Mouse (Mus musculus) limb, embryonic 14.5 days (tissue): ENCODE results near the gene St3gal5. TPM values are rescaled to one million over a fixed set of nuclear protein-coding genes. Genes with fewer than 3 reads are reported as not detected.
A peak's percentile ranks its signal among the peaks of the same experiment; 100 is the strongest.

ENCODE experiments used
- ATAC-seq: fragments of 200-750 bp; cut with Nextera tagmentation; 2 replicates; pipeline ENCODE4 v1.8.0; 2017; ENCODE audit warnings: low read depth, moderate number of reproducible peaks, moderate TSS enrichment; ENCODE audit not compliant: low FRiP score
- DNase-seq: peaks from one replicate; pipeline ENCODE4 v3.0.0-alpha.2; 2015; ENCODE audit warnings: low spot score
- H3K27ac ChIP-seq: fragments of 300-500 bp; sonication (generic); replicated peaks from 2 replicates; pipeline ENCODE4 v1.5.1; 2014; ENCODE audit warnings: low read depth, mild to moderate bottlenecking, low read length, moderate library complexity, mixed read lengths
- H3K27me3 ChIP-seq: fragments of 300-500 bp; sonication (generic); 2 replicates; pipeline ENCODE4 v1.6.1; 2014; ENCODE audit warnings: low read length, mixed read lengths; ENCODE audit not compliant: control insufficient read depth, insufficient read depth
- H3K36me3 ChIP-seq: fragments of 300-500 bp; sonication (generic); 2 replicates; pipeline ENCODE4 v1.6.1; 2014; ENCODE audit warnings: mild to moderate bottlenecking, low read length, moderate library complexity, mixed read lengths; ENCODE audit not compliant: control insufficient read depth, insufficient read depth
- H3K4me1 ChIP-seq: fragments of 300-500 bp; sonication (generic); 2 replicates; pipeline ENCODE4 v1.6.1; 2014; ENCODE audit warnings: antibody characterized with exemption, low read length, mixed read lengths; ENCODE audit not compliant: control insufficient read depth, insufficient read depth
- H3K4me2 ChIP-seq: fragments of 300-500 bp; sonication (generic); replicated peaks from 2 replicates; pipeline ENCODE4 v1.6.1; 2014; ENCODE audit warnings: low read depth, mild to moderate bottlenecking, low read length, moderate library complexity; ENCODE audit not compliant: severe bottlenecking
- H3K4me3 ChIP-seq: fragments of 300-500 bp; sonication (generic); replicated peaks from 2 replicates; pipeline ENCODE4 v1.5.1; 2014; ENCODE audit warnings: low read length
- H3K9ac ChIP-seq: fragments of 300-500 bp; sonication (generic); 2 replicates; pipeline ENCODE4 v1.6.1; 2014; ENCODE audit warnings: mild to moderate bottlenecking, low read depth, low read length, moderate library complexity; ENCODE audit not compliant: severe bottlenecking
- H3K9me3 ChIP-seq: fragments of 300-500 bp; sonication (generic); 2 replicates; pipeline ENCODE4 v1.6.1; 2016; ENCODE audit warnings: low read length; ENCODE audit not compliant: control insufficient read depth
- POLR2A ChIP-seq: fragments of 200-500 bp; IDR thresholded peaks from 2 replicates; pipeline ENCODE4 v1.8.0; 2012; ENCODE audit warnings: inconsistent platforms, mild to moderate bottlenecking, moderate library complexity, borderline replicate concordance; ENCODE audit not compliant: insufficient read depth, insufficient read length; ENCODE audit errors: extremely low read depth
- WGBS: fragments of 180-500 bp; shearing (Covaris S2); extraction: QIAGEN DNeasy Blood & Tissue Kit; methylation state at CpG from one replicate; pipeline ENCODE4 v1.1.7; 2014; 5-methylcytosine and 5-hydroxymethylcytosine counted together
- polyA plus RNA-seq, 2 experiments: library from polyadenylated mRNA; depleted of rRNA in 1 of 2; stranded (reverse) in 1 of 2; unstranded in 1 of 2; fragments of >200 nt; fragmentation: Nextera tagmentation in 1 of 2; extraction: Ambion mirVana in 1 of 2; gene quantifications; 2 replicates each; pipeline versions ENCODE4 v1.2.1 to v1.2.3; 2012 to 2014

Gene St3gal5
- polyA plus RNA-seq, 2 experiments = 26.1 to 30.3 TPM

DNA sequence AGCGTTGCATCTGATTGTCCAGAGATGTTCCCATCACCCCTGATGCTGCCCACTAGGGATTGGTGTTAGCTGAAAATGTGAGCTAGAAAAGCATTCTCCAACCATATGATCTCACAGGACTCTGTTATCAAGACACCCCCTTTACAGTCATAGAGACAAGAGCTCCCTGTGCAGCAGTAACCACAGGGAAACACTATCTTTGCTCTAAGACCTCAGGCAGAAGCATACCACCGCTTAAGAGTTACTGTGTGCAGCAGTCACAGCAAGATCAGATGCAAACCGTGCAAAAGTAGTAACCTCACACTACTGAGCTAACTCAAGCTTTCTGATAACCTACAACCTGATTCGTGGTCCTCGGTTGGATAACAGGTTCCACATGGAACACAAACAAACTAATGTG, 10.0 kb upstream of the St3gal5 start:
- DNase-seq = no peak
- Histone ChIP-seq H3K4me2 (no peak overlapping the region), H3K27ac (no peak overlapping the region), H3K36me3 (no peaks in the 10 kb centered on the region), H3K4me1 (peaks cover 4% of the 10 kb centered on the region; the same call in 1 of the 2 replicates), H3K27me3 (no peaks in the 10 kb centered on the region), H3K4me3 (no peak overlapping the region), H3K9ac (no peak overlapping the region), H3K9me3 (no peaks in the 10 kb centered on the region)
- 81% methylated on average over 5 of the region's 5 CpGs for whole genome bisulfite sequencing
- ATAC-seq = no peak
- no peak for TF ChIP-seq POLR2A

DNA sequence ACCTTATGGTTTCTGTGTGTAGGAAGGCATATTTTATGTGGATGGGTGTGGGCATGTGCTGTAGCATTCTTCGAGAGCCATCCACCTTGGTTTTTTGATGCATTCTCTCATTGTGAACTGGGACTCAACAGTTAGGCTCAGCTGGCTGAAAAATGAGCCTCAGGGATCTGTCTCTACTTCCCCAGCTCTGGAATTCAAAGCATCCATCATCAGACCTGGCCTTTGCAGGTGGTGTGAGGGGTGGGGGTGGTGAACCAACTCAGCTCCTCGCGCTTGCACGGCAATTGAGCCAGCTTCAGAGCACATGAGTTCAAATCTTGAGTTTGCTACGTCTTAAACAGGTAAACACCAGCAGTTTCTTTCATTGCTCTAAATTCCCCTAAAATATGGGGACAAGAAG, 7.5 kb upstream of the St3gal5 start:
- H3K4me3 ChIP-seq = no peak overlapping the region
- no peak overlapping the region for H3K9ac ChIP-seq
- no peaks in the 10 kb centered on the region for H3K9me3 ChIP-seq
- H3K36me3 ChIP-seq = no peaks in the 10 kb centered on the region
- no peak overlapping the region for H3K27ac ChIP-seq
- no peak for DNase-seq
- no peak overlapping the region for H3K4me2 ChIP-seq
- whole genome bisulfite sequencing = 66% methylated on average over 5 of the region's 5 CpGs
- no peak for TF ChIP-seq POLR2A
- ATAC-seq = no peak
- peaks cover 4% of the 10 kb centered on the region; the same call in 1 of the 2 replicates for H3K4me1 ChIP-seq
- H3K27me3 ChIP-seq = no peaks in the 10 kb centered on the region

DNA sequence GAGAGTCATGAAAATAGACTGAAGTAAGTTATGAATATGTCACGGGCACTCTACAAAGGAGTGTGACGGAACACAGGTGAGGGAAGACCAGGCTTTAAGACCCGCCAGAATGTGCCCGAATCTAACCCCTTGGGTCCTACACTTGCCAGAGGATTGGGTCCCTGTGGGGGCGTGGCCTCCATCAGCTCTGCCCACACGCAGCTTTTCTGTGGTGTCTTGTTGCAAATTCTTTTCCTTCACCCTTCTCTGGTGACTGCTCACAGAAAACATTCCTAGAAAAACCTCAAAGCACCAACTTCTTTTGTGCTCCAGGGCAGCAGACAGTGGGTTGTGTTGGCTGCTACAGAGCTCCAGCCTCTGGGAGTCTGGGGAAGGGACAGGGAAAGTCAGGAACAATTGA, 6.4 kb upstream of the St3gal5 start:
- H3K36me3 ChIP-seq = no peaks in the 10 kb centered on the region
- ATAC-seq (peak; percentile 37; the same call in 1 of the 2 replicates), DNase-seq (peak; percentile 56)
- H3K9me3 ChIP-seq = no peaks in the 10 kb centered on the region
- no peak overlapping the region for H3K4me3 ChIP-seq
- WGBS = 36% methylated on average over 6 of the region's 6 CpGs
- no peak overlapping the region for H3K9ac ChIP-seq
- H3K4me1 ChIP-seq = peaks cover 4% of the 10 kb centered on the region; the same call in 1 of the 2 replicates
- peak overlapping the region; percentile 34; the same call in 1 of the 2 replicates for H3K27ac ChIP-seq
- no peak overlapping the region for H3K4me2 ChIP-seq
- no peak for TF ChIP-seq POLR2A
- H3K27me3 ChIP-seq = no peaks in the 10 kb centered on the region

DNA sequence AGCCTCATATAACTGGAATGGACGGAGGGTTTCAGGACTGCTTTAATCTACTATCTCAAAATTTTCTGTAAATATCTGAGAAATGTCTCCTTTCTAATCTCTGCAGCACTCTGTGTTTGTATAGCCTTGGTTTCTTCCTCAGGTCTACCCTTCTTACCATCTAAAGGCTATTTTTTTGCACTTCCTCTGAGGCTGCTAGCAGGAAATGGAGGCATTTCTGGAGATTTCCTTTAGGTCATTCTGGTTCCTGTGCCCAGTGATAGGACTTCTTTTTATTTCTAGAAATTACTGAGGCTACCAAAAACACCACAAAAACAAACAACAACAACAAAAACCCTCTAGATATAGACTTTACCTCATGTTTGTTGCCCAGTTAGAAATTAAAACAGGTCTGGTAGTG, 4.3 kb upstream of the St3gal5 start:
- DNase-seq (no peak), ATAC-seq (no peak)
- H3K4me2 ChIP-seq = no peak overlapping the region
- no peak overlapping the region for H3K27ac ChIP-seq
- WGBS = 71% methylated on average over 1 of the region's 1 CpGs
- no peak for TF ChIP-seq POLR2A
- H3K27me3 ChIP-seq = no peaks in the 10 kb centered on the region
- no peak overlapping the region for H3K4me3 ChIP-seq
- peaks cover 11% of the 10 kb centered on the region for H3K4me1 ChIP-seq
- H3K36me3 ChIP-seq = no peaks in the 10 kb centered on the region
- H3K9ac ChIP-seq = no peak overlapping the region
- H3K9me3 ChIP-seq = no peaks in the 10 kb centered on the region

DNA sequence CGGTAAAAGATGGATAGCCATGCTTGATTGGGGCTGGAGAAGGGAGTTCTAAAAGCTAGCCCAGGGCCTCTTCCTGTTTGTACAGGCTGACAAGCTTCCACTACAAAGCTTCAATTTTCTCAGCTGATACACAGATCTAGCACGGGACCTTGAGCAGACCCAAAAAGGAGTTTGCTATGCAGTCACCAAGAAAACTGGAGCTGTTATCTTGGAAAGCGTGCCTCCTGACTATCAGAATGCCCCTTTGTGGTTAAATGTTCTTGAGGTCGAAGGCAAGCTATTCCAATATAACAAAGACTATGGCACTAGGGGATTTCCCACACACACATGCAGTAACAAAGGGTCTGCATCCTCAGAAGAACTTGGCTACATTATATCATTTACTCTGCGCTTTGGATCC, 1.2 kb upstream of the St3gal5 start:
- H3K36me3 ChIP-seq = no peaks in the 10 kb centered on the region
- H3K4me1 ChIP-seq = peaks cover 23% of the 10 kb centered on the region
- H3K4me2 ChIP-seq = no peak overlapping the region
- TF ChIP-seq POLR2A = no peak
- DNase-seq = no peak
- no peaks in the 10 kb centered on the region for H3K9me3 ChIP-seq
- no peak for ATAC-seq
- H3K27ac ChIP-seq = no peak overlapping the region
- no peak overlapping the region for H3K9ac ChIP-seq
- no peaks in the 10 kb centered on the region for H3K27me3 ChIP-seq
- WGBS = 85% methylated on average over 5 of the region's 5 CpGs
- no peak overlapping the region for H3K4me3 ChIP-seq

DNA sequence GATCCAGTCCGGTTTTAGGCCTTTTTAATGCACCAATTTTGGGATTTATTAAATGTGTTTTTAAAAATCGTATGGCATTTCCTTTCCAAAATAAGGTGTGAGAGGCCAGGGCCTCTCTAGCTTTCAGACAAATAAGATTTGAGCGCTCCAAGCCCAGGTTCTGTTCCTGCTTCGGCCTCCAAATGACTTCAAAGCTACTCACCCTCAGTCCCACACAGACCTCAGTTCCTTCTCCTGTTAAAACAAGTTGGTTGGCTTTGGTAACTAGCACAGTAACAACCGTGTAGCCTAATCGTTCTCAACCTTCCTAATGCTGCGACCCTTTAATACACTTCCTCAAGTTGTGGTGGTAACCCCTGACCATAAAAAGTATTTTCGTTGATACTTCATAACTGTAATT, 723 bp upstream of the St3gal5 start:
- H3K4me3 ChIP-seq = peak overlapping the region; percentile 74
- TF ChIP-seq POLR2A = no peak
- H3K9me3 ChIP-seq = no peaks in the 10 kb centered on the region
- H3K4me1 ChIP-seq = peaks cover 23% of the 10 kb centered on the region
- H3K9ac ChIP-seq = peak overlapping the region; percentile 70
- H3K36me3 ChIP-seq = no peaks in the 10 kb centered on the region
- DNase-seq = no peak
- peak overlapping the region; percentile 99 for H3K4me2 ChIP-seq
- 45% methylated on average over 8 of the region's 8 CpGs for WGBS
- no peak for ATAC-seq
- no peak overlapping the region for H3K27ac ChIP-seq
- H3K27me3 ChIP-seq = no peaks in the 10 kb centered on the region
